Mouse (Mus musculus) midbrain, embryonic 11.5 days (tissue): ENCODE data around the gene Nhlrc1. TPM values are rescaled to one million over a fixed set of nuclear protein-coding genes. Genes with fewer than 3 reads are reported as not detected.
A peak's percentile ranks its signal among the peaks of the same experiment; 100 is the strongest.

ENCODE experiments used
- ATAC-seq: fragments of 200-750 bp; cut with Nextera tagmentation; 2 replicates; pipeline ENCODE4 v1.8.0; 2017; ENCODE audit warnings: moderate TSS enrichment, moderate library complexity; ENCODE audit not compliant: low FRiP score
- DNase-seq: peaks from one replicate; pipeline ENCODE4 v3.0.0; 2015; ENCODE audit warnings: low spot score; ENCODE audit errors: missing footprints
- H3K27ac ChIP-seq: fragments of 300-500 bp; sonication (generic); 2 replicates; pipeline ENCODE4 v1.5.1; 2014; ENCODE audit warnings: low read depth, low read length
- H3K27me3 ChIP-seq: fragments of 300-500 bp; sonication (generic); 2 replicates; pipeline ENCODE4 v1.6.1; 2014; ENCODE audit warnings: mild to moderate bottlenecking, low read length, moderate library complexity, mixed read lengths; ENCODE audit not compliant: control insufficient read depth, insufficient read depth
- H3K36me3 ChIP-seq: fragments of 300-500 bp; sonication (generic); 2 replicates; pipeline ENCODE4 v1.6.1; 2014; ENCODE audit warnings: mild to moderate bottlenecking, low read length, moderate library complexity, mixed read lengths; ENCODE audit not compliant: control insufficient read depth, insufficient read depth
- H3K4me1 ChIP-seq: fragments of 300-500 bp; sonication (generic); 2 replicates; pipeline ENCODE4 v1.6.1; 2014; ENCODE audit warnings: low read length; ENCODE audit not compliant: control insufficient read depth, insufficient read depth
- H3K4me2 ChIP-seq: fragments of 300-500 bp; sonication (generic); 2 replicates; pipeline ENCODE4 v1.6.1; 2014; ENCODE audit warnings: mild to moderate bottlenecking, moderate library complexity
- H3K4me3 ChIP-seq: fragments of 300-500 bp; sonication (generic); 2 replicates; pipeline ENCODE4 v1.5.1; 2014; ENCODE audit warnings: low read depth, low read length
- H3K9ac ChIP-seq: fragments of 300-500 bp; sonication (generic); 2 replicates; pipeline ENCODE4 v1.6.1; 2014; ENCODE audit warnings: low read length
- H3K9me3 ChIP-seq: fragments of 300-500 bp; sonication (generic); 2 replicates; pipeline ENCODE4 v1.6.1; 2016; ENCODE audit warnings: low read length; ENCODE audit not compliant: control insufficient read depth
- WGBS: fragments of 180-500 bp; shearing (Covaris S2); extraction: QIAGEN DNeasy Blood & Tissue Kit; methylation state at CpG from one replicate; pipeline ENCODE4 v1.1.7; 2014; 5-methylcytosine and 5-hydroxymethylcytosine counted together
- polyA plus RNA-seq: library from polyadenylated mRNA; unstranded; fragments of >200 nt; fragmentation: Nextera tagmentation; extraction: Ambion mirVana; gene quantifications from 2 replicates; pipeline ENCODE4 v1.2.1, GENCODE M21; 2014

Gene Nhlrc1
- polyA plus RNA-seq, 1 experiment from 2014 or later = 6.3 TPM

GRCm38 (mm10) chr13:47019774-47020173, 5.1 kb upstream of the Nhlrc1 start:
- no peak for ATAC-seq
- Histone ChIP-seq H3K4me1 (no peaks in the 10 kb centered on the region), H3K4me2 (no peak overlapping the region), H3K36me3 (no peaks in the 10 kb centered on the region), H3K27me3 (no peaks in the 10 kb centered on the region; the same call in 1 of the 2 replicates), H3K9me3 (no peaks in the 10 kb centered on the region), H3K27ac (no peak overlapping the region), H3K9ac (no peak overlapping the region), H3K4me3 (no peak overlapping the region)
- 85% methylated on average over 7 of the region's 7 CpGs for WGBS
- DNase-seq = no peak

DNA sequence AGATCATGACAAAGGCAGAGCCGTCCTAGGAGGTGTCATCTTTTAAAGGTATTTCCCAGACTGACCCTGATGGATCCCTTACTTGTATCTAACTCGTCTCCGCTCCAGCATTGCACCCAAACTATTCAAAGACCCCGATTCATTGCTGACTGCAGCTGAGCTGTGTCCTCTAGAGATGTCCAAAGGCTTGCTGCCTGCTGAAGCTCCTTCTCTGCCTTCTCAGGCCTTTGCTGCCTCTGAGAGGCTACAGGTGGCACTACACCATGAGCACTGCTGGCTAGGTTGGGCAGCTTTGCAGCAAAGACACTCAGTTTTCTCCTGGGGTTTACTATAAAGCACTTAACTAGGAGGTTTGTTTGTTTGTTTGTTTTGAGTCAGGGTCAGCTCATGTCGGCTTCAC, 2.6 kb upstream of the Nhlrc1 start:
- H3K4me2 ChIP-seq = no peak overlapping the region

DNA sequence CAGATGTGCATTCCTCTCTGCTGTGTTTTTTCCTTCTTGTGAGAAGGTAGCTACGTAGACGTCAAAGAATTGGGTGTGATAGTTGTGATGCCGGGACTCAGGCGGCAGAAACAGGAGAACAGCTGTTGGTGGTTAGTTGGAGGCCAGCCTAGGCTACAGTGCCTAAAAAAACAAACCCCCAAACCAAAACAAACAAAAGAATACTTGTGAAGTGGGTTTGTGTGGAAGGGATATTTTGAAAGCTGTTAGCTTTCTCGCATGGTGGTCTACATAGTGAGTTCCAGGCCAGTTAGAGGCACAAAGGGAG, 498 bp upstream of the Nhlrc1 start:
- H3K4me3 ChIP-seq = no peak overlapping the region
- no peak for DNase-seq
- ATAC-seq = no peak
- H3K9ac ChIP-seq = no peak overlapping the region
- H3K9me3 ChIP-seq = peaks cover 10% of the 10 kb centered on the region; the same call in 1 of the 2 replicates
- no peaks in the 10 kb centered on the region for H3K36me3 ChIP-seq
- H3K27me3 ChIP-seq = peaks cover 7% of the 10 kb centered on the region
- H3K4me2 ChIP-seq = no peak overlapping the region
- no peak overlapping the region for H3K27ac ChIP-seq
- peaks cover 5% of the 10 kb centered on the region for H3K4me1 ChIP-seq
- WGBS = 82% methylated on average over 5 of the region's 5 CpGs

More for the DNA sequence above, 2.6 kb upstream of the Nhlrc1 start:
- H3K4me1 ChIP-seq = peaks cover 5% of the 10 kb centered on the region
- H3K27ac ChIP-seq = no peak overlapping the region
- DNase-seq = no peak
- no peak overlapping the region for H3K9ac ChIP-seq
- WGBS = 56% methylated on average over 5 of the region's 5 CpGs
- ATAC-seq = no peak
- H3K4me3 ChIP-seq = no peak overlapping the region
- no peaks in the 10 kb centered on the region; the same call in 1 of the 2 replicates for H3K9me3 ChIP-seq
- H3K36me3 ChIP-seq = no peaks in the 10 kb centered on the region
- H3K27me3 ChIP-seq = peaks cover 7% of the 10 kb centered on the region

- Histone ChIP-seq H3K36me3 (no peaks in the 10 kb centered on the region), H3K9me3 (peaks cover 15% of the 10 kb centered on the region; the same call in 1 of the 2 replicates), H3K27ac (no peak overlapping the region), H3K4me3 (peak overlapping the region; percentile 55), H3K4me1 (peaks cover 5% of the 10 kb centered on the region), H3K4me2 (peak overlapping the region; percentile 94), H3K27me3 (peaks cover 7% of the 10 kb centered on the region), H3K9ac (no peak overlapping the region)
- no peak for DNase-seq
- ATAC-seq = no peak; the same call in 1 of the 2 replicates
- 61% methylated on average over 10 of the region's 10 CpGs for WGBS
These were observed 910 bp downstream of the Nhlrc1 start for GRCm38 (mm10) chr13:47013740-47014139.

GRCm38 (mm10) chr13:47001590-47001989, 13.1 kb downstream of the Nhlrc1 start:
- no peaks in the 10 kb centered on the region for H3K9me3 ChIP-seq
- H3K27me3 ChIP-seq = no peaks in the 10 kb centered on the region
- WGBS = 89% methylated on average over 4 of the region's 4 CpGs
- no peak overlapping the region for H3K4me3 ChIP-seq
- H3K9ac ChIP-seq = no peak overlapping the region
- H3K36me3 ChIP-seq = no peaks in the 10 kb centered on the region
- H3K4me1 ChIP-seq = no peaks in the 10 kb centered on the region
- DNase-seq = no peak
- no peak overlapping the region for H3K27ac ChIP-seq
- ATAC-seq = no peak
- no peak overlapping the region for H3K4me2 ChIP-seq

DNA sequence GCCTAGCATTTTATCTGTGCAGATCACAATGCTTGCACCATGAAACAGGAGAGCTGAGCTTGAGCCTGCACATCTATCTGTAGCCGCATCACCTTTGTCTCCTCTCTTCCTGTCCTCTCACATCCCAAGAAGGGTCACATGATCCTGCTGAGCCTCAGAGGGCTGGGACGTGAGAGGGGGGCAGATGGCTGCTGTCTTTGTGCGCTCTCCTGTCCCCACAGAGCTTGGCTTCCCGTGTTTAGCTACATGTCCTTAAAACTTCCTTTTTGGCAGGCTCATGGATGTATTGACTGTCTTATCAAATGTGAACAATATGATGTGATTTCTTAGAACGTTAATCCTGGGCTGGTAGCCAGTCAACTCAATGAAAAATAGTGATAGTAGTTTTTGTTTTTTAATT, 15.2 kb downstream of the Nhlrc1 start:
- H3K4me1 ChIP-seq = no peaks in the 10 kb centered on the region
- no peak overlapping the region for H3K9ac ChIP-seq
- H3K27me3 ChIP-seq = no peaks in the 10 kb centered on the region
- H3K4me3 ChIP-seq = no peak overlapping the region
- no peaks in the 10 kb centered on the region for H3K9me3 ChIP-seq
- no peak for DNase-seq
- no peak overlapping the region for H3K4me2 ChIP-seq
- H3K36me3 ChIP-seq = no peaks in the 10 kb centered on the region
- H3K27ac ChIP-seq = no peak overlapping the region
- 74% methylated on average over 5 of the region's 5 CpGs for WGBS
- no peak for ATAC-seq

- 67% methylated on average over 4 of the region's 4 CpGs for WGBS
These were observed 17.3 kb downstream of the Nhlrc1 start for GRCm38 (mm10) chr13:46997355-46997754.

DNA sequence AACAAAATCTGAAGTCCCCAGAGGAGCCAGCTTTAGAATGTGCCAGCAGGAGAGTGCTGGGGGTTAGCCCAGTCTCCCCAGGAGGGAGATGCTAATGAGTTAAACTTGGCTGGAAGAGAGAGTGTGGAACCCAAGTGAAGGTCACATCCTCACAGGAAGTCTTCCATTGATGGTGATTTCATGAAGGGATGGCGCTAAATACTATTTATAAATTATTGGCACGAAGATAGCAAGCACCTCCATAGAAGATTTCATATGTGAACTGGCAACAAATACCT, 21.4 kb downstream of the Nhlrc1 start:
- Histone ChIP-seq H3K27me3 (no peaks in the 10 kb centered on the region), H3K36me3 (no peaks in the 10 kb centered on the region), H3K27ac (no peak overlapping the region), H3K4me2 (no peak overlapping the region), H3K9me3 (no peaks in the 10 kb centered on the region), H3K9ac (no peak overlapping the region), H3K4me1 (no peaks in the 10 kb centered on the region), H3K4me3 (no peak overlapping the region)
- ATAC-seq (no peak), DNase-seq (no peak)
- 87% methylated on average over 2 of the region's 2 CpGs for WGBS

More at GRCm38 (mm10) chr13:46997355-46997754, 17.3 kb downstream of the Nhlrc1 start:
- no peaks in the 10 kb centered on the region for H3K27me3 ChIP-seq
- no peak overlapping the region for H3K4me2 ChIP-seq
- no peaks in the 10 kb centered on the region for H3K36me3 ChIP-seq
- no peak for ATAC-seq
- no peaks in the 10 kb centered on the region for H3K9me3 ChIP-seq
- H3K4me3 ChIP-seq = no peak overlapping the region
- no peak overlapping the region for H3K9ac ChIP-seq
- DNase-seq = no peak
- no peak overlapping the region for H3K27ac ChIP-seq
- H3K4me1 ChIP-seq = no peaks in the 10 kb centered on the region

DNA sequence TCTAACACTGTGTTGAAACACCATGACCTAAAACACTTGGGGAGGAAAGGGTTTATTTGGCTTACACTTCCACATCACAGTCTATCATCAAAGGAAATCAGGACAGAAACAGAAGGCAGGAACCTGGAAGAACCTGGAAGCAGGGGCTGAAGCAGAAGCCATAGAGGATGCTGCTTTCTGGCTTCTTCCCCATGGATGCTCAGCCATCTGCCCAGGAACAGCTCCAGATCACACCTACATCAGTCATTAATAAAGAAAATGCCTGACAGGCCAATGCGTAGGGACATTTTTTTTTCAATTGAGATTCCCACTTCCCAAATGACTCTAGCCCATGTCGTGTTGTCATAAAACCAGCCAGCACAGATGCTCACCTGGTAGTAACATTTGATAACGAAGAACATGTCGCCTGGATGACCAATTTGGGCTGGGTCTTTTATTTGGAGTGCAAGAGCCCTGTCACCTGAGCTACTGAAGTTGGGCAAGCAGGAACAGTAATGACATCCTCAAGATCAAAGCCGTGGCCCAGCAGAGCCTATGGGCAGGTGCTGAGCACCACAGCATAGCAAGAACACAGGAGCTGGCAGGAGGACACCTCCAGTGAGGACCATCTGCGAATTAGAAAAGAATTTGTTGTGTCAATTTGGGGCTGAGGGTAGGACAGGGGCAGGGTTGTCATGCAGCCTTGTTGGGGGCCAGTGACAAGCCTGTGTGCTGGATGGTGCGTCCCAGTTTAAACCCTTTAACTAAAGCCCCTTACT, 22.0 kb downstream of the Nhlrc1 start:
- WGBS = 80% methylated on average over 7 of the region's 7 CpGs
- Histone ChIP-seq H3K9me3 (no peaks in the 10 kb centered on the region), H3K36me3 (no peaks in the 10 kb centered on the region), H3K4me3 (no peak overlapping the region), H3K9ac (no peak overlapping the region), H3K4me1 (no peaks in the 10 kb centered on the region), H3K27me3 (no peaks in the 10 kb centered on the region), H3K4me2 (no peak overlapping the region), H3K27ac (no peak overlapping the region)
- DNase-seq = no peak
- ATAC-seq = no peak
